Mouse (Mus musculus): Measurements from ENCODE around the gene Rab11fip3. TPM values are rescaled to one million over a fixed set of nuclear protein-coding genes. Genes with fewer than 3 reads are reported as not detected.

The Rab11fip3 gene
- 10 to 100 TPM in 1 of 2 experiments, 1 to 10 TPM in 1; 6.5 to 26.0 TPM for polyA plus RNA-seq (2012; fragmentation: generic; extraction: Trizol)

DNA sequence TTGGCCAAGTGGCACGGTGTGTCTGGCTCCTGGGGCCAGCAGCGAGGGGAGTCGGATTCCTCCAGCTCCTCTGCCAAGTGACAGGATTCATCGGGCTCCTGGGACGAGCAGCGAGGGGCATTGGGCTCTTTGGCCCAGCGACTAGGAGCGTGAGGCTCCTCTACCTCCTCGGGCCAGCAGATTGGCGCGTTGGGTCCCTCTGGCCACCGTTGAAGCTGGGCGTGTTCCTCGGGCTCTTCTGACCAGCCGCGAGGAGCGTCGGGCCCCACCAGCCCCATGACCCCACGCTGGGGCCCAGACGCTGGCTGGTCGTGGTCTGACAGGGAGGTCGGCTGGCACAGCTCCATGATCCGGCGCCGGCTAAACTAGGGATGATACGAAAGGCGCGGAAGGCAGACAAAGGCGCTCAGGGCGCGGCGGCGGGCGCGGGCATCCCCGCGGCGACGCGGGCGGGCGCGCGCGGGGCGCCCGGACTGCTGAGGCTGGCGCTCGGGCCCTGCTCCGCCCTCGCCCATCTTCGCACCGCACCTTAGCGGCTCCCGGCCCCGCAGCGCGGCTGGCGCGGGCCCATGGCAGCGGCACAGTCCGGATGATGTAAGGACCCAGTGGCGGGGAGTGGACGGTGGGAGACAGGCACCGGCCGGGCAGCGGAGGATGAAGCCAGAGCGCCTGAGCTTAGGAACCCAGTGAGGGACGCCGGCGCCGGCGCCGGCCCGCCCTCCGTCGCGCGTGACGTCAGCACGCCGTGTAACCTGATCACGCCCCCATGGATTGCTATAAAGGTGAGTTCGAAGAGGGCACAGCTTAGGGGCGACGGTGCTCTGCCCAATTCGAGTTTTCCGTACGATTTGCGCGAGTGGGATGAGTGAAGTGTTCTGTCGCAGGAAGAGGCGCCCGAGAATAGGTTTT is at the start of gene Rab11fip3:
TSS of gene Rab11fip3 (minus strand) at position 725 of the 909 bp plus-strand sequence.

DNA sequence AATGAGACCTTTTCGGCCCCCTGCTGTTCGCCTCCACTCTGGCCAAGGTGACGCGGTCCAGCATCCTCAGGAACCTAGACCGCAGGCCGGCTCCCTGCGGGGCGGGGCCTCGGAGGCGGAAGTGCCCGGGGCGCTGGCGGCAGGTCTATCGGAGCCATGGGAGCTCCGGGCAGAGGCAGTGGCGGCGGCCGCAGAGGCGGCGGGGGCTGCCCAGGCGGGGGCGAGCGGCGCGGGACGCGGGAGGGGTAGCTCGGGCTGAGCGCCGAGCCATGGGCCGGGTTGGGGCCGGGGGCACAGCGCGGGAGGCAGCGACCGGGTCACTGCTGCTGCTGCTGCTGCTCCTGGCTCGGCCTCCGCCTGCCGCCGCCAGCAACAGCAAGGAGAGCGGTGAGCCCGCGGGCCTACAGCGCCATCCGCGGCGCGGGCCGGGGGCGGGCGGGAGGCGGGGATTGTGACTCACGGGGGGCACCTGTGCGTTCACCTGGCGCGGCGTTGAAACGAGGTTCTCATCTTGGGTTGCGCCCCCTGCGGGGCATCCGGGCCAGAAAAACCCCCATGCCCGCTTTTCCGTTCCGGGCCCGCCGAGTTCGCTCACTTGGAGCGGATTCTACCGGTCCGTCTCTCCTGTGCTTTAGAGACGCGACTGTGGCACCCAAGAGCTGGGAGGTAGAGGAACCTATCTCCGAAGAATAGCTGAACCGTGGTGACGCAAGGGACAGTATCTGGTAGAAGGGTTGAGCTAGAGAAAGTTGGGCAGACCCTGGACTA is 44.0 kb upstream of the Rab11fip3 start, which contains the start of gene Tmem8:
TSS of gene Tmem8 (plus strand) at position 119 of the 768 bp plus-strand sequence.

GRCm38 (mm10) chr17:26095121-26095740 is 25.9 kb upstream of the Rab11fip3 start, which contains the start of gene Nme4:
Gene Nme4, minus strand, starts transcription at chr17:26095602.

DNA sequence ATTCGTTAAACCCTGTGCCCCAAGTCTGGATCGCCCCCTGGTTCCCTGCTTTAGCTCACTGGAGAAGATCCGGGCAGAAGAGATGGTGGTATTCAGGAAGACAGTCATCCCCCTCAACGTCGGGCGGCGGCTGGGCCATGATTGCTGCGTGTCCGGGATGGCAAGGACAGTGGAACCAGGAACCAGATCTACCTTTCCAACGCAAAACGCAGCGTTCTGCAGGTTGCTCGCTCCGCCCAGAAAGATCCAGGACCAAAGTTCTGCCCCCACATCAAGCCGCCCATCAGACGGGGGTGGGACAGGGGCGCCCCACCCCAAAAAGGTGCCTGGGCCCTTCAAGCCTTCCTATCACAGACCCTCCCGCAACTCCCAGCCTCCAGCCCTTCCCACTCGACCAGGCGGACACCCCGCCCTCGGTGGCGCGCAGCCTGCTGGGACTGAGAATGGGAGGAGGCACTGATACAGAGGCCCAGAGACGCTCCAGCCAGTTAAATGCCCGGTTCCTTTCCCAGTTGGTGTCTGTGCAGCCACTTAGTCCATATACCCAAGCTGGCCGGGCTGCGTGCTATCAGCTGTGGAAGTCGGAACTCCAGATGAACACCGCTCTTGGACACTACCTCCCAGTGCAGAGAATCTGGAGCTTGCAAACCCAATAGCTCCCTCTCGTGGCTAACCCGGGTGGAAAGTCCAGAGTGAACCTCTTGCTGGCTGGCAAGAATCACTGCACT is 20.7 kb upstream of the Rab11fip3 start, which contains the start of gene Decr2:
TSS of gene Decr2 (minus strand) at position 433 of the 728 bp plus-strand sequence.

DNA sequence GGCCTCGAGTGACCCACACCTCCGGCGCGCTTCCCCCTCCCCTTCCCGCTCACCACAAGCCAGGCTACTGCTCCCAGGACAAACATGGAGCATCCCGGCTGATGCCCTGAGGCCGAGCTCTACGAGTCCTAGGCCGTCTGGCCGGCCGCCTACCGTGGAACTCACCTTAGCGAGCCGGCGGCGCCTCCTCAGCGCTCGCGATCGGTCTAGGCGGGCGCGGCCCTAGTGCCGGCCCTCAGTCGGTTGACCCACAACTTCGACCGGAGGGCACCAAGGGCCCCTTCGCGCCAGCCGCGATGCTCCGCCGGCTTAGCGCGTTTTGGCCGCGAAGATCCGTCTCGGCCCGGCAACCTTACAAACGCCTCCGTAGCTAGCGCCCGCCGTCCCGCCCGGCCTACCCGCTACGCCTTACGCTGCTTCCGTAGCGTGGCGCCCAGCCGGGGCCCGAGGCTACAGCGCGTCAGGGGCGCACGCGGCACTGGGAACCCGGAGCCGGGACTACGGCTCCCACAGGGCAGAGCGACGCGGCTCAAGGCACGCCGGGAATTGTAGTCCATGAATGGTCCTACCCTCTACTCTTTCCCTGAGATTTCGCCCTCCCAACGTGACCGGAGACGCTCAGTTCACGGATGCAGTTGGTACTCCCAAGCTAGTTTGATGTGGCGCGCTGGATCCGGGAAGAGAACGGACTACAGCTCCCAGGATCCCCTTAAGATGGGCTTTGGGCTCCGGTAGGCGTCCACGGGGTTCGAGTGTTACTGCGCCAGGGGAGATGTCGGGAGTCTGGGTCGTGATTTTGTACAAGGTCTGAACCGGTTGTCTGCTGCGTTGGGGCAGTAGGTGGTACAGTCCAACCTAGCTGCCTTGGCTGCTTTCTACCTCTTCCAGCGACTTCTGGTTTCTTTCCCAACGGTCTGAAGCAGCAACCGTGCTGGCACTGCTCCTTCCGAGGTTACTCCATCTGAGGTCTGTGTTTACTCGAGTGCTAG is 83.8 kb downstream of the Rab11fip3 start, which contains the start of gene Capn15:
TSS of gene Capn15 (minus strand) at position 491 of the 989 bp plus-strand sequence.

DNA sequence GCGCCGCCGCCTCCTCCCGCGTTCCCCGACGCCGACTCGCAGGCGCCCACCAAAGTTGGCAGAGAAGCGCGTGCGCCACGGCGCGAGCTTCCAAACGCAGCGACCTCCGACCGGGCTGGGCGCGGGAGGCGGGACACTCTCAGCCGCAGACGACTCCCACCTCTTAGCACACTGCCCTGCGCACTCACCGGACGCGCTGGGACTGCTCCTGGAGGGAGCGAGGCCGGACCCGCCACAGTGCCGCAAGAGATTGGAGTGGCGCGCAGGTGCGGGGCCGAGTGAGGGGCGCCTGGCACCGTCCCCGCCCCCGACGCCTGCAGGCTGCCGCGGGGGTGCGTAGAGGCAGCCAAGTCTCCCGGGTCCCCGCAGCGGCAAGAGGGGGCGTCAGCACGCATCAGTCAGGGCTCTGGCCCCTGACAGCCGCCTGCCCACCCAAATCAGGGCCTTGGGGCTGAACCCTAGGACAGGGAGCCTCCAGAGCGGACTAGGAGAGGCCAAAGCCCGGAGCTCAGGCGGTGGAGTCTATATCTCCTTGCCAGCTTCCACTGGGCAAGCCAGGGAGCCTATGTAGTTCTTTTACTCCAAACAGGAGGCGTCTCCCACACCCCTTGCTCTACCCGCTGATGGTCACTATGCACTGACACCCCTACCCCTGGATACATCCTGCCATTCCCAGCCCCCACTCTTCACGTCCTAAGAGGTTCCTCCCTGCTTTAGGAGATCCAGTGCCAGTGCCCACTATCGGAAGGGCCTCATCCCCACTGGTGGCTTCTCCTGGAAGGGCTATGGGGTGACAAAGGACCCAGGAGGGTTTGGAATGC is 117.3 kb downstream of the Rab11fip3 start, which contains the start of gene A930017K11Rik:
TSS of gene A930017K11Rik (minus strand) at position 763 of the 821 bp plus-strand sequence.

DNA sequence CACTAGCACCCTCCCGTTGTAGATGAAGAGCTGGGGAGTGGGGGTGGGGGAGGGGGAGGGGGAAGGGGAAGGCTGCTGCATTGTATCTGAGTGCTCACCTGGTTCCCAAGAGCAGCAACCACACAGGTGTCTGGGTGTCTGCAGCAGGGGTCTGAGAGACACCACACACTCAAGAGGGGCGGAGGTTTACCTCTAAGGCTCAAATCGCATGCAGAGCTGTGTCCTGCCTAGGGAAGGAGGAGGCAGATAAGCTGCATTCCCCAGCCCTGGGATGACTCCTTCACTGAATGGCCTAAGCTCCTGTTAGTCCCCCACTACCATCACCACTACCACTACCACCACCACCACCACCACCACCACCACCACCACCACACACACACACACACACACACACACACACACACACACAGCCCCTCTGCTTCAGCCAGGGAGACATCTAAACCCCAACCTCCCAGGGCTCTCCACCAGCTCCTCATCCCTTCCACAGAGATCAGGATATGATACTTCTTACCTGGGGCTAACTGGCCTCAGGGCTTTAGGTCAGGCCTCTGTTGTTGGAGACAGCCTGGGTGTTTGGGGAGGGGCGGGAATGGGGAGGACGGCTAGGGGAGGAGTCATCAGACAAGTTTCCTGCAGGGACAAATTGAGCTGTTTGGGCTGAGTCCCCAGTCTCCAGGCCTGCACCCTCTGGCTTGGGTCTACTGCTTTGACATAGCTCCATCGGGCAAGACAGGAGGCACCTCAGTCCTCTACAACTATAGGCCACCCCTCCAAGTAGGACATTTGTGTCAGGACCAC is 124.8 kb downstream of the Rab11fip3 start, which contains the start of the genes Pigq and Nhlrc4:
TSS of gene Pigq (minus strand) at position 571 of the 798 bp plus-strand sequence.
TSS of gene Nhlrc4 (minus strand) at position 596 of the 798 bp plus-strand sequence.

Other genes with a start within 250 kb of the Rab11fip3 start
- 10 to 100 TPM in 1 of 2 experiments, 1 to 10 TPM in 1; 10.0 to 27.6 TPM for gene Wdr24, start 245.9 kb downstream of the Rab11fip3 start, polyA plus RNA-seq (2012; fragmentation: generic; extraction: Trizol)
- gene Jmjd8, start 240.7 kb downstream of the Rab11fip3 start, polyA plus RNA-seq (2012; fragmentation: generic; extraction: Trizol) = 10 to 100 TPM; 14.3 to 39.3 TPM
- gene Stub1, start 236.2 kb downstream of the Rab11fip3 start, polyA plus RNA-seq (2012; fragmentation: generic; extraction: Trizol) = 100 to 1,000 TPM; 242 to 426 TPM
- gene Rhbdl1, start 232.3 kb downstream of the Rab11fip3 start, polyA plus RNA-seq (2012; fragmentation: generic; extraction: Trizol) = 1 to 10 TPM in 1 of 2 experiments, under 1 TPM in 1; 0.07 to 1.4 TPM
- gene Gm20683, start 227.8 kb downstream of the Rab11fip3 start, polyA plus RNA-seq (2012; fragmentation: generic; extraction: Trizol) = 1 to 10 TPM in 1 of 2 experiments, under 1 TPM in 1; 0.06 to 1.5 TPM
- 10 to 100 TPM; 17.7 to 29.4 TPM for gene Rhot2, start 224.7 kb downstream of the Rab11fip3 start, polyA plus RNA-seq (2012; fragmentation: generic; extraction: Trizol)
- 10 to 100 TPM; 15.7 to 20.9 TPM for gene Wdr90, start 208.1 kb downstream of the Rab11fip3 start, polyA plus RNA-seq (2012; fragmentation: generic; extraction: Trizol)
- 10 to 100 TPM; 19.6 to 60.3 TPM for gene Mcrip2, start 200.8 kb downstream of the Rab11fip3 start, polyA plus RNA-seq (2012; fragmentation: generic; extraction: Trizol)
- 10 to 100 TPM; 39.4 to 53.9 TPM for gene Mettl26, start 194.5 kb downstream of the Rab11fip3 start, polyA plus RNA-seq (2012; fragmentation: generic; extraction: Trizol)
- gene Wfikkn1, start 188.7 kb downstream of the Rab11fip3 start, polyA plus RNA-seq (2012; fragmentation: generic; extraction: Trizol) = 1 to 10 TPM in 1 of 2 experiments, under 1 TPM in 1; 0.22 to 1.1 TPM
- gene Rab40c, start 149.8 kb downstream of the Rab11fip3 start, polyA plus RNA-seq (2012; fragmentation: generic; extraction: Trizol) = 10 to 100 TPM; 14.7 to 31.1 TPM
- 10 to 100 TPM; 24.9 to 42.4 TPM for gene Pigq, start 124.6 kb downstream of the Rab11fip3 start, polyA plus RNA-seq (2012; fragmentation: generic; extraction: Trizol)
- under 1 TPM; 0.02 to 0.78 TPM for gene Nhlrc4, start 124.6 kb downstream of the Rab11fip3 start, polyA plus RNA-seq (2012; fragmentation: generic; extraction: Trizol)
- gene A930017K11Rik, start 117.0 kb downstream of the Rab11fip3 start, polyA plus RNA-seq (2012; fragmentation: generic; extraction: Trizol) = under 1 TPM; 0.02 to 0.04 TPM
- gene Capn15, start 83.8 kb downstream of the Rab11fip3 start, polyA plus RNA-seq (2012; fragmentation: generic; extraction: Trizol) = 10 to 100 TPM in 1 of 2 experiments, 1 to 10 TPM in 1; 4.7 to 13.1 TPM
- 10 to 100 TPM in 1 of 2 experiments, 1 to 10 TPM in 1; 1.2 to 18.9 TPM for gene Decr2, start 20.8 kb upstream of the Rab11fip3 start, polyA plus RNA-seq (2012; fragmentation: generic; extraction: Trizol)
- gene Nme4, start 26.0 kb upstream of the Rab11fip3 start, polyA plus RNA-seq (2012; fragmentation: generic; extraction: Trizol) = 10 to 100 TPM; 49.6 to 54.8 TPM
- 10 to 100 TPM in 1 of 2 experiments, 1 to 10 TPM in 1; 3.2 to 11.1 TPM for gene Tmem8, start 43.7 kb upstream of the Rab11fip3 start, polyA plus RNA-seq (2012; fragmentation: generic; extraction: Trizol)
- 100 to 1,000 TPM; 206 to 383 TPM for gene Mrpl28, start 53.9 kb upstream of the Rab11fip3 start, polyA plus RNA-seq (2012; fragmentation: generic; extraction: Trizol)
- gene Axin1, start 69.1 kb upstream of the Rab11fip3 start, polyA plus RNA-seq (2012; fragmentation: generic; extraction: Trizol) = 10 to 100 TPM; 19.2 to 34.4 TPM
- not detected for gene Pdia2, start 129.5 kb upstream of the Rab11fip3 start, polyA plus RNA-seq (2012; fragmentation: generic; extraction: Trizol)
- gene Rgs11, start 133.4 kb upstream of the Rab11fip3 start, polyA plus RNA-seq (2012; fragmentation: generic; extraction: Trizol) = under 1 TPM; 0.01 to 0.46 TPM
- gene Arhgdig, start 138.2 kb upstream of the Rab11fip3 start, polyA plus RNA-seq (2012; fragmentation: generic; extraction: Trizol) = 1 to 10 TPM in 1 of 2 experiments, under 1 TPM in 1; 0.91 to 5.9 TPM
- 10 to 100 TPM; 36.2 to 94.1 TPM for gene Fam234a, start 174.7 kb upstream of the Rab11fip3 start, polyA plus RNA-seq (2012; fragmentation: generic; extraction: Trizol)
- gene Luc7l, start 183.3 kb upstream of the Rab11fip3 start, polyA plus RNA-seq (2012; fragmentation: generic; extraction: Trizol) = 10 to 100 TPM; 21.1 to 35.8 TPM

All from C3H10T1/2 (cell line).